Mouse (Mus musculus): Measurements from ENCODE around the gene Ddx23. TPM values are rescaled to one million over a fixed set of nuclear protein-coding genes. Genes with fewer than 3 reads are reported as not detected.

Ddx23 gene
- total RNA-seq, 2 experiments from 2014 or later = 82.1 to 103 TPM

DNA sequence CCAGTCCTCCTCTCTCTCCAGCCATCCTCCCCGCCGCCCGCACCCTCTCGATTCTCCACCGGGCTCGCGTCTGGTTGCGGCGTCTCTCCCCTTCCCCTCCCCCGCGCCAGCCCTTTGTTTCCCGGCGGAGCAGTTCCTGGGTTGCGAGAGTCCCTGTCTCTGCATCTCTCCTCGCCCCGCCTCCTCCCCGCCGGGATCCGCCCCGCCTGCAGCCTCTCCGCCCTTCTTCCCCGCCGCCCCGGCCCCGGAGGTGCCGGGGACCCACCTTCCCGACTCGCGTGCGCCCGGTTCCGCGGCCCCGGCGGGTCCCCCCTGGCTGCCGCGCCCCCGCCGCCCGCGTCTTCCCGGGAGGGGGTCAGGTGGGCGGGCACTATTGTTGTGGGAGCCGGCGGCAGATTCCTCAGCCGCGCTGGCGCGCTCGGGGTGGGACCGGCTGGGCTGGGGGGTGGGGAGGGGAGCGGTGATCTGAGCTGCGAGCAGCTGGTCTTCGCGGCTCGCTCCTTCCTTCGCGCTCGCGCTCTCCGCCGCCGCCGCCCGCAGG is 28.1 kb downstream of the Ddx23 start:
- peak; percentile 42 for ATAC-seq (replicated peaks; ENCODE audit: poor library complexity, severe bottlenecking)

GRCm38 (mm10) chr15:98633822-98634470 is 28.7 kb downstream of the Ddx23 start:
- ATAC-seq (replicated peaks; ENCODE audit: poor library complexity, severe bottlenecking) = no peak

DNA sequence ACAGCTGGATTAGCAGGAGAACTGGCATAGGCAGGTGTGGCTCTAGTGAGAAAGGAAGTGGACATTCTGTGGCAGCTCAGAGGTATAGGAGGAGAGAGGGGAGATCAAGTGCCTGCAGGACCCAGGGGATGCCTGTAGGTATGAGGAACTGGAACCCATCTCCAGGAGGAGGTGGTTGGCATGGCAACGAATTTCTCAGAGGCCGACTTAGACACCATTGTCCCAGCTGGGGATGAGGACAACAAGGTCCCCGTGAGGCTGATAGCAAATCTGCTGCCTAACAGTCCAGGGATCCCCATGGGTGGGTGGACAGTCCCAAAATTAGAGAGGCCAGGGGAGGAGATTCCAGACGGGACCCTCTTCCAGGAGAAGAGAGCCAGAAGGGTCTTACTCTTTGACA is 29.8 kb downstream of the Ddx23 start:
- no peak for ATAC-seq (replicated peaks; ENCODE audit: poor library complexity, severe bottlenecking)

DNA sequence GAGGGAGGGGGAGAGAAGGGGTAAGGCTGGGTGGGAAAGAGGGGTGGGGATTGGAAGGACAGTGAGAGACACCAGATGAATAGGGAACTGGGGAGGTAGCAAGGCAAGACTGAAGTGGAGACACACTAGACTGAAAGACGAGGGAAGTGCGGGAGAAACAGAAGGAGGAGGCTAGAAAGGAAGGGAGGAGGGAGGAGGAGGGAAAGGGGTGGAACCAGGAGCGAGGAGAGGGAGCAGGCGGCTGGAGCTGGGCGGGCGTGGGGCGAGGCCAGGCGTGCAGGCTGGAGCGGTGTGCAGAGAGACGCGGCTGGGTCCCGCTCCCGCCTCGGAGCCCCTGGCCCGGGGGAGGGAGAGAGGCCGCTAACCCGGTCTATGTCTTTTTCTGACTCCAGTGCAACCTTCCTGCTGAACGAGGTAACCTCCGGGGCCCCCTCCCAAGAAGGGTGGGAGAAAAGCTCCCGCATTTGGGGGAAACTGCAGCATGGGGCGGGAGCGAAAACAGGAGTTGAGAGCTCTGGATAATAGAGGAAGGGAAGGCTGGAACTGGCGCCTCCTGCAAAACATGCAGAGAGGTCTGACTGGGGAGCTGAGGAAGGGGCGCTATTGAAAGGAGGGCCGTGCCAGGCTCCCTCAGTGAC is 30.5 kb downstream of the Ddx23 start:
- no peak for ATAC-seq (replicated peaks; ENCODE audit: poor library complexity, severe bottlenecking)

GRCm38 (mm10) chr15:98631493-98631892 is 31.2 kb downstream of the Ddx23 start:
- peak; percentile 59 for ATAC-seq (replicated peaks; ENCODE audit: poor library complexity, severe bottlenecking)

DNA sequence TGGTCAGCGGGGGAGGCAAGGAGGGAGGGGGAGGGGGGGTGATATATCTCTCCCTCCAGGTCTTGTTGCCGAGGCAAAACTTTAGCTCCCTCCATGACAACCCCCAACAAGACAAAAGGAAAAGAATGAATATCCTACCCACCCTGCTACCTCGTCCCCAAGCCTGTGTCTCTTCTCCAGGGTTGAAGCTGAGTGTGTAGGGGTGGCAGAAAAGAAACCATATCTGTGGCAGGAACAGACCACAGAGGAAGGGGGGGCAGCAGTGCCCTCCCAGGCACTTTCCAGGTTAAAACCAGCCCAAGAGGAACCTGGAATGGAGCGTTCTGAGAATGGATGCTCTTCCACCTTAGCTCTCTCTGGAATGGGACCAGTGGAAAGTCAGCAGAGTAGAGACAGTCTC is 32.2 kb downstream of the Ddx23 start, which contains the start of gene Cacnb3:
Gene Cacnb3, plus strand, starts transcription at position 301 of the 400 bp plus-strand sequence.
- ATAC-seq (replicated peaks; ENCODE audit: poor library complexity, severe bottlenecking) = no peak

- ATAC-seq (replicated peaks; ENCODE audit: poor library complexity, severe bottlenecking) = no peak
Measured at GRCm38 (mm10) chr15:98629464-98629863, 33.2 kb downstream of the Ddx23 start.

- 0 out of 2 replicates have a peak, but pooled peaks have one; percentile 31 for ATAC-seq (replicated peaks; ENCODE audit: poor library complexity, severe bottlenecking)
Measured at GRCm38 (mm10) chr15:98628589-98629254, 34.0 kb downstream of the Ddx23 start.

DNA sequence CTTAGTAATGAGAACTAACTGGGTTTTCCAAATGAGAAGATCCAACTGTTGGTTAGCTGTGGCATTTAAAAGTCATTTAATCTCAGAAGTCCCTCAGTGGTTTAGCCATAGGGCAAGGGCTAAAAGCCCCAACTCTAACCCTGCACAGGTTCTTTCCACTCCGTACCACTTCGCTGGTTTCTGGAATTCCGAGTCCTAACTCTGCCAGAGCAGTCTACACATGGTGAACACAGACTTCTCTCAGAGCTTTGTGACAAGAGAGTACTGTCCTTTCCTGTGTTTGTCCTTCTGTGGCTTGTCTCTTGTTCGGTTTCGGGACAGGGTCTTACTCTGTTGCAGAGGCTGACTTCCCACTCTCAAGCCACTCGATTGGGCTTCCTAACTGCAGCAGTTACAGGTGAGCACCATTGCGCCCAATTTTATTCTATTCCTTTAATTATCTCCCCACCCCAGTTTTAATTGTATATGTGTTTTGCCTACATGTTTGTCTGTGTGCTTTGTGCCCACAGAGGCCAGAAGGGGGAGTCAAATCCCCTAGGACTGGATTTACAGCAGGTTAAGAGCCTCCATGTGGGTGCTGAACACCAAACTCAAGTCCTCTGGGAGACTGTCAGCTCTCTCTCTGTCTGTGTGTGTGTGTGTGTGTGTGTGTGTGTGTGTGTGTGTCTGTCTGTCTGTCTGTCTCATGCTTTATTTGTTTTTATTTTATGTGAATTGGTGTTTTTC is 36.0 kb downstream of the Ddx23 start:
- no peak for ATAC-seq (replicated peaks; ENCODE audit: poor library complexity, severe bottlenecking)

- no peak for ATAC-seq (replicated peaks; ENCODE audit: poor library complexity, severe bottlenecking)
Measured at GRCm38 (mm10) chr15:98626078-98626477, 36.6 kb downstream of the Ddx23 start.

- no peak for ATAC-seq (replicated peaks; ENCODE audit: poor library complexity, severe bottlenecking)
Measured at GRCm38 (mm10) chr15:98623361-98623821, 39.3 kb downstream of the Ddx23 start.

GRCm38 (mm10) chr15:98622721-98623120 is 40.0 kb downstream of the Ddx23 start:
- no peak for ATAC-seq (replicated peaks; ENCODE audit: poor library complexity, severe bottlenecking)

DNA sequence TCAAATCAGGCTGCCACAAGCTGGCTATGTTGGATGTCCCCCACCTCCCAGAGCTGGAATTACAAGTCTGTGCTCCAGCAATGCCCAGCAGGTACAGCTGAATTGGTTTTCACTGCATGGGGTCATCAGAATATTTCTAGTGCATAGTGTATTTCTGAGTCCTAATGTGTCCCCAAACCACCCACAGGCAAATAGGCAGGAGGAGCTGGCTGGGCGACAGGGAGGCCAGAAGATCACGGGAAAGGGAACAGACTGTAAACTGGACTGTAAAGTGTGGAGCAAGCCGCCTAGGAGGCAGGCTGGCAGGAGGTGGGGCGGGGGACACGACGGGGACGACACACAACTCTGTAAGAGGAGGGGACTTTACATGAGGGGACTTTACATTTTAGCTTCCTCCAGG is 40.5 kb downstream of the Ddx23 start:
- ATAC-seq (replicated peaks; ENCODE audit: poor library complexity, severe bottlenecking) = no peak

GRCm38 (mm10) chr15:98617176-98617537 is 45.5 kb downstream of the Ddx23 start:
- peak; percentile 67 for ATAC-seq (replicated peaks; ENCODE audit: poor library complexity, severe bottlenecking)

GRCm38 (mm10) chr15:98616362-98617175 is 46.1 kb downstream of the Ddx23 start:
- no peak for ATAC-seq (replicated peaks; ENCODE audit: poor library complexity, severe bottlenecking)

DNA sequence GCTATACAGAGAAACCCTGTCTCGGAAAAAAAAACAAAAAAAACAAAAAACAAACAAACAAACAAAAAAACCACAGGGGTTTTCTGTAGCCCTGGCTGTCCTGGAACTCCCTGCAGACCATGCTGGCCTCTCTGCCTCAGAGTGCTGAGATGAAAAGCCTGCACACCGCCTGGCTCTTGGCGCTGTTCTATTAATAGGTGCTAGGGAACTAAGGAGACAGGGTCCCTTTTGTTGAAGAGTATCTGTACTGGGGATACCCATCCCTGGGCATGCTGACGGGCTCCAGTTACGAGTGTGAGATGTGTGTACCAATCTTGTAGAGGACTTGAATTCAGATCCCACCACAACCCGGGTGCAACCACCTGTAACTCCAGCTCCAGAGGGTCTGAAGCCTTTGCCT is 46.9 kb downstream of the Ddx23 start:
- ATAC-seq (replicated peaks; ENCODE audit: poor library complexity, severe bottlenecking) = no peak

DNA sequence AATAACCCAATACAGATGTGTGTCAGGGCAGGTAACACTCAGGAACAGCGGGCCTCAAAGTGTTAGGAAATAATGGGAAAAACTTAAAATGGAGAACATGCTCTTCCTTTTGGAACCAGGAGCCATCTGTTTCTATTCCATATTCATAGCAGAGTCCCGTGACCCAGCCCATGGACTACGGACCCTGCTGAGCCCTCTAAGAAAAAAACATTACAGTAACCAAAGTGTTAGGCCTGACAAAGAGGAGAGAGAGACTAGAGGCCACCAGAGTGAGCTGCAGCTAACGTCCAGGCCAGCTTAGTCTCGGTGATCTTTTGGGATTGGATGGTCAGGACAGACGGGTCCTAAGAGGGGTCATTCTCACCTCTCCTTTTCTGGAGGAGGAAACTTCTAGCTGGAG is 47.7 kb downstream of the Ddx23 start:
- no peak for ATAC-seq (replicated peaks; ENCODE audit: poor library complexity, severe bottlenecking)

- ATAC-seq (replicated peaks; ENCODE audit: poor library complexity, severe bottlenecking) = no peak
Measured at GRCm38 (mm10) chr15:98614551-98614950, 48.1 kb downstream of the Ddx23 start.

DNA sequence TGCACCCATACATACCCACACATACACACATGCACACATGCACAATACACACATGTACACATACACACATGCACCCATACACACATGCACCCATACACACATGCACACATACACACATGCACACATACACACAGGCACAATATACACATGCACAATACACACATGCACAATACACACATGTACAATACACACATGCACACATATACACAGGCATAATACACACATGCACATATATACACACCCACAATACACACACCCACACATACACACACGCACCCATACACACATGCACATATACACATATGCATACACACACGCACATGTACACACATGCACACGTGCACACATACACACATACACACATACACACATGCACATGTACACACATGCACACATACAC is 50.5 kb downstream of the Ddx23 start:
- no peak for ATAC-seq (replicated peaks; ENCODE audit: poor library complexity, severe bottlenecking)

GRCm38 (mm10) chr15:98610131-98610633 is 52.5 kb downstream of the Ddx23 start:
- no peak for ATAC-seq (replicated peaks; ENCODE audit: poor library complexity, severe bottlenecking)
